Comparison of ENCODE assay signal across 8 mouse cellular contexts in genomic region chr9:64397108-64397507, GRCm38 (mm10). TPM values are rescaled to one million over a fixed set of nuclear protein-coding genes. Genes with fewer than 3 reads are reported as not detected.
DNase-seq lines count a peak whose midpoint lies in the region; ATAC-seq lines count a peak whose summit lies in the region.

No protein-coding gene starts in this region.

- ATAC-seq in forebrain, embryonic 15.5 days (replicated peaks): 0 out of 2 replicates have a peak, but pooled peaks have one; percentile 46
- no peak for ATAC-seq in forebrain, embryonic 11.5 days (replicated peaks; ENCODE audit: low FRiP score)
- no peak for ATAC-seq in neural tube, embryonic 11.5 days (ENCODE audit: insufficient read depth, low FRiP score, low TSS enrichment)
- ATAC-seq in erythroblast, adult 5-6 weeks (replicated peaks; ENCODE audit: low FRiP score, poor library complexity, severe bottlenecking): 0 out of 2 replicates have a peak, but pooled peaks have one; percentile 10

- no peak overlapping the region for H3K9ac ChIP-seq in forebrain, embryonic 15.5 days (replicated peaks)
- H3K9ac ChIP-seq in forebrain, embryonic 11.5 days (ENCODE audit: low read length): no peak overlapping the region
- no peak overlapping the region for H3K9ac ChIP-seq in neural tube, embryonic 11.5 days (ENCODE audit: low read length)

- no peak overlapping the region for H3K27ac ChIP-seq in forebrain, embryonic 15.5 days (replicated peaks)
- H3K27ac ChIP-seq in forebrain, embryonic 11.5 days (ENCODE audit: low read depth, low read length): no peak overlapping the region
- H3K27ac ChIP-seq in neural tube, embryonic 11.5 days (ENCODE audit: low read depth, low read length): no peak overlapping the region

- H3K27me3 ChIP-seq in forebrain, embryonic 15.5 days: no peaks in the 10 kb centered on the region
- no peaks in the 10 kb centered on the region; the same call in 1 of the 2 replicates for H3K27me3 ChIP-seq in forebrain, embryonic 11.5 days (ENCODE audit: control insufficient read depth, insufficient read depth, low read length)
- H3K27me3 ChIP-seq in neural tube, embryonic 11.5 days (ENCODE audit: control insufficient read depth, insufficient read depth, low read length): no peaks in the 10 kb centered on the region

- H3K9me3 ChIP-seq in forebrain, embryonic 15.5 days: no peaks in the 10 kb centered on the region
- no peaks in the 10 kb centered on the region for H3K9me3 ChIP-seq in forebrain, embryonic 11.5 days (ENCODE audit: control insufficient read depth, low read length)
- H3K9me3 ChIP-seq in neural tube, embryonic 11.5 days (ENCODE audit: control insufficient read depth, low read length): no peaks in the 10 kb centered on the region

- H3K4me2 ChIP-seq in forebrain, embryonic 15.5 days (replicated peaks): no peak overlapping the region
- no peak overlapping the region for H3K4me2 ChIP-seq in forebrain, embryonic 11.5 days (ENCODE audit: low read depth, low read length, severe bottlenecking)
- H3K4me2 ChIP-seq in neural tube, embryonic 11.5 days (ENCODE audit: low read depth): no peak overlapping the region

- H3K4me3 ChIP-seq in forebrain, embryonic 15.5 days: no peak overlapping the region
- H3K4me3 ChIP-seq in forebrain, embryonic 11.5 days (ENCODE audit: low read depth, low read length): no peak overlapping the region
- H3K4me3 ChIP-seq in neural tube, embryonic 11.5 days (ENCODE audit: low read depth, low read length): no peak overlapping the region

- peaks cover 8% of the 10 kb centered on the region; the same call in 1 of the 2 replicates for H3K4me1 ChIP-seq in forebrain, embryonic 15.5 days
- H3K4me1 ChIP-seq in forebrain, embryonic 11.5 days (replicated peaks; ENCODE audit: control insufficient read depth, insufficient read depth, low read length): no peaks in the 10 kb centered on the region
- H3K4me1 ChIP-seq in neural tube, embryonic 11.5 days (ENCODE audit: control insufficient read depth, insufficient read depth, low read length): no peaks in the 10 kb centered on the region

- no peaks in the 10 kb centered on the region for H3K36me3 ChIP-seq in forebrain, embryonic 15.5 days
- no peaks in the 10 kb centered on the region for H3K36me3 ChIP-seq in forebrain, embryonic 11.5 days (ENCODE audit: control insufficient read depth, insufficient read depth, low read length)
- H3K36me3 ChIP-seq in neural tube, embryonic 11.5 days (ENCODE audit: control insufficient read depth, insufficient read depth, low read length): no peaks in the 10 kb centered on the region

- DNase-seq in forebrain, embryonic 11.5 days (ENCODE audit: low spot score): no peak
- DNase-seq in neural tube, embryonic 11.5 days (ENCODE audit: low spot score): peak; percentile 56
- no peak for DNase-seq in neural tube, embryonic 10.5 days (ENCODE audit: extremely low spot score, low spot score)
- DNase-seq in lung, postnatal 36 days: peak; percentile 19
- no peak for DNase-seq in urinary bladder, postnatal 36 days (ENCODE audit: low spot score in 2 of 2)
- DNase-seq in layer of hippocampus, adult 9-11 months: no peak

- 4% methylated on average over 1 of the region's 1 CpGs for WGBS in forebrain, embryonic 15.5 days
- 5% methylated on average over 1 of the region's 1 CpGs for WGBS in forebrain, embryonic 11.5 days
- 6% methylated on average over 1 of the region's 1 CpGs for WGBS in neural tube, embryonic 11.5 days

RNA-seq across cellular contexts. Expression of gene Megf11, which starts 11.7 kb away (rescaled TPM):
- polyA plus RNA-seq in forebrain, embryonic 15.5 days (2015; fragmentation: Nextera tagmentation; extraction: Ambion mirVana): 8.8 and 9.0 TPM in 2 replicates
- 3.3 and 3.6 TPM in 2 replicates for polyA plus RNA-seq in forebrain, embryonic 11.5 days (2014; fragmentation: Nextera tagmentation; extraction: Ambion mirVana)
- 4.7 and 5.7 TPM in 2 replicates for polyA plus RNA-seq in neural tube, embryonic 11.5 days (2014; fragmentation: Nextera tagmentation; extraction: Ambion mirVana)
- total RNA-seq in erythroblast, adult 5-6 weeks (2015; ENCODE audit: low replicate concordance): 0.21 TPM in 1 of 2 replicates, not detected in the other
- 0.28 TPM in 1 of 2 replicates, not detected in the other for total RNA-seq in erythroblast, adult 5-6 weeks (2017; ENCODE audit: low replicate concordance)

RNA-seq across cellular contexts. Expression of gene Dis3l, which starts 56.0 kb away (rescaled TPM):
- polyA plus RNA-seq in forebrain, embryonic 15.5 days (2015; fragmentation: Nextera tagmentation; extraction: Ambion mirVana): 23.4 and 23.7 TPM in 2 replicates
- 22.4 and 23.4 TPM in 2 replicates for polyA plus RNA-seq in forebrain, embryonic 11.5 days (2014; fragmentation: Nextera tagmentation; extraction: Ambion mirVana)
- 25.4 and 25.6 TPM in 2 replicates for polyA plus RNA-seq in neural tube, embryonic 11.5 days (2014; fragmentation: Nextera tagmentation; extraction: Ambion mirVana)
- total RNA-seq in erythroblast, adult 5-6 weeks (2015; ENCODE audit: low replicate concordance): 2.9 and 4.8 TPM in 2 replicates
- total RNA-seq in erythroblast, adult 5-6 weeks (2017; ENCODE audit: low replicate concordance): 4.9 and 10.8 TPM in 2 replicates

Comparison
In these comparisons a context has a peak if more than half of its experiments do, and no peak if none do; other contexts are left out.
1. ATAC-seq: peak in forebrain, embryonic 15.5 days (single experiment) and erythroblast, adult 5-6 weeks (single experiment); none in forebrain, embryonic 11.5 days (single experiment) and neural tube, embryonic 11.5 days (single experiment).
2. DNase-seq: peak in neural tube, embryonic 11.5 days (single experiment) and lung, postnatal 36 days (single experiment); none in forebrain, embryonic 11.5 days (single experiment), neural tube, embryonic 10.5 days (single experiment), urinary bladder, postnatal 36 days (0 of 2) and layer of hippocampus, adult 9-11 months (single experiment).